Mouse (Mus musculus) ES-E14 (cell line): Measurements from ENCODE around the gene Pthlh.

Experiments used
- CHD2 ChIP-seq: IDR thresholded peaks from 2 replicates; pipeline ENCODE4 v1.6.1; 2014; ENCODE audit warnings: mild to moderate bottlenecking, low read depth, low read length, inconsistent platforms
- HCFC1 ChIP-seq: IDR thresholded peaks from 2 replicates; pipeline ENCODE4 v1.6.1; 2012; ENCODE audit warnings: low read length, inconsistent platforms, borderline replicate concordance; ENCODE audit not compliant: insufficient read depth
- MAFK ChIP-seq: IDR thresholded peaks from 2 replicates; pipeline ENCODE4 v1.6.1; 2014; ENCODE audit warnings: mild to moderate bottlenecking, low read depth, low read length, inconsistent platforms; ENCODE audit not compliant: insufficient read depth
- ZC3H11A ChIP-seq: IDR thresholded peaks from 2 replicates; pipeline ENCODE4 v1.6.1; 2012; ENCODE audit warnings: low read depth, mild to moderate bottlenecking, inconsistent platforms, low read length, borderline replicate concordance
- ZNF384 ChIP-seq: IDR thresholded peaks from 2 replicates; pipeline ENCODE4 v1.6.1; 2012; ENCODE audit warnings: low read depth, low read length, inconsistent platforms

GRCm38 (mm10) chr6:147310435-147310978 lies 46.5 kb upstream of the Pthlh start:
- TF ChIP-seq CHD2 (no peak), MAFK (no peak), HCFC1 (no peak), ZNF384 (no peak), ZC3H11A (no peak)
